Mouse (Mus musculus) liver, adult 2 months (tissue): Measurements from ENCODE around the gene Mitf. TPM values are rescaled to one million over a fixed set of nuclear protein-coding genes. Genes with fewer than 3 reads are reported as not detected.

Experiments used
- DNase-seq: peaks from one replicate; pipeline ENCODE4 v3.0.0-alpha.2; 2011; ENCODE audit warnings: low read depth, low spot score; ENCODE audit errors: extremely low read depth
- H3K27ac ChIP-seq: fragments of 200-500 bp; replicated peaks from 2 replicates; pipeline ENCODE4 v1.5.1; 2012; ENCODE audit warnings: low read depth, mild to moderate bottlenecking, control low read depth, inconsistent platforms, low read length; ENCODE audit not compliant: insufficient read depth
- H3K27me3 ChIP-seq: fragments of 200-500 bp; 2 replicates; pipeline ENCODE4 v1.6.1; 2012; ENCODE audit warnings: mild to moderate bottlenecking, moderate library complexity, low read length, inconsistent platforms; ENCODE audit not compliant: control insufficient read depth, insufficient read depth
- H3K36me3 ChIP-seq: fragments of 200-500 bp; 2 replicates; pipeline ENCODE4 v1.6.1; 2012; ENCODE audit warnings: low read length, inconsistent platforms; ENCODE audit not compliant: control insufficient read depth, insufficient read depth
- H3K4me1 ChIP-seq: fragments of 200-500 bp; 2 replicates; pipeline ENCODE4 v1.6.1; 2011; ENCODE audit warnings: low read length; ENCODE audit not compliant: control insufficient read depth, insufficient read depth
- H3K4me3 ChIP-seq: fragments of 200-500 bp; 2 replicates; pipeline ENCODE4 v1.5.1; 2011; ENCODE audit warnings: low read depth, mild to moderate bottlenecking, control low read depth, low read length, moderate library complexity; ENCODE audit not compliant: insufficient read depth
- H3K79me2 ChIP-seq: fragments of 200-500 bp; 2 replicates; pipeline ENCODE4 v1.6.1; 2012; ENCODE audit warnings: inconsistent platforms, mild to moderate bottlenecking, low read length, moderate library complexity; ENCODE audit not compliant: control insufficient read depth, insufficient read depth
- H3K9ac ChIP-seq: fragments of 200-500 bp; 2 replicates; pipeline ENCODE4 v1.6.1; 2012; ENCODE audit warnings: low read depth, mild to moderate bottlenecking, control low read depth, inconsistent platforms, low read length
- CTCF ChIP-seq: fragments of 200-500 bp; IDR thresholded peaks from 2 replicates; pipeline ENCODE4 v1.5.1; 2011; ENCODE audit warnings: low read depth, low read length, control low read depth
- POLR2A ChIP-seq: fragments of 200-500 bp; IDR thresholded peaks from 2 replicates; pipeline ENCODE4 v1.6.1; 2011; ENCODE audit warnings: low read length, control low read depth; ENCODE audit not compliant: insufficient read depth; ENCODE audit errors: extremely low read depth
- WGBS: fragments of 180-500 bp; shearing (Covaris S2); methylation state at CpG from one replicate; pipeline ENCODE4 v1.1.7; 2018; 5-methylcytosine and 5-hydroxymethylcytosine counted together
- polyA plus RNA-seq: library from polyadenylated mRNA; depleted of rRNA; stranded (reverse); fragments of >200 nt; gene quantifications from 2 replicates; pipeline ENCODE4 v1.2.3, GENCODE M21; 2012
- total RNA-seq: library from RNA; depleted of rRNA; stranded (reverse); fragments of >200 nt; gene quantifications from 2 replicates; pipeline ENCODE4 v1.2.3, GENCODE M21; 2014

The Mitf gene
- total and polyA plus RNA-seq, 2 experiments: 1.5 to 2.1 TPM

- no peak for DNase-seq
- H3K27ac ChIP-seq: no peak overlapping the region
- H3K4me1 ChIP-seq: no peaks in the 10 kb centered on the region
- no peaks in the 10 kb centered on the region for H3K36me3 ChIP-seq
- no peak for TF ChIP-seq POLR2A
- no peak for TF ChIP-seq CTCF
- H3K4me3 ChIP-seq: no peak overlapping the region
- no peaks in the 10 kb centered on the region for H3K79me2 ChIP-seq
- H3K27me3 ChIP-seq: no peaks in the 10 kb centered on the region
- no peak overlapping the region for H3K9ac ChIP-seq
Measured at GRCm38 (mm10) chr6:97839568-97839967, 32.7 kb downstream of the Mitf start.

GRCm38 (mm10) chr6:97844112-97844511, 37.3 kb downstream of the Mitf start:
- DNase-seq: no peak
- no peaks in the 10 kb centered on the region for H3K36me3 ChIP-seq
- no peaks in the 10 kb centered on the region for H3K4me1 ChIP-seq
- no peak overlapping the region for H3K27ac ChIP-seq
- H3K9ac ChIP-seq: no peak overlapping the region
- 82% methylated on average over 3 of the region's 3 CpGs for WGBS
- H3K4me3 ChIP-seq: no peak overlapping the region
- no peak for TF ChIP-seq POLR2A
- no peak for TF ChIP-seq CTCF
- H3K27me3 ChIP-seq: no peaks in the 10 kb centered on the region
- no peaks in the 10 kb centered on the region for H3K79me2 ChIP-seq

- H3K9ac ChIP-seq: no peak overlapping the region
- 75% methylated on average over 9 of the region's 9 CpGs for WGBS
- no peak for DNase-seq
Measured at GRCm38 (mm10) chr6:97848191-97848857, 41.5 kb downstream of the Mitf start.

GRCm38 (mm10) chr6:97854236-97854635, 47.4 kb downstream of the Mitf start:
- TF ChIP-seq CTCF: no peak
- no peak for TF ChIP-seq POLR2A
- Histone ChIP-seq H3K27me3 (no peaks in the 10 kb centered on the region), H3K27ac (no peak overlapping the region), H3K4me3 (no peak overlapping the region), H3K4me1 (peaks cover 2% of the 10 kb centered on the region; the same call in 1 of the 2 replicates), H3K79me2 (no peaks in the 10 kb centered on the region), H3K9ac (no peak overlapping the region), H3K36me3 (no peaks in the 10 kb centered on the region)
- no peak for DNase-seq
- WGBS: 97% methylated on average over 2 of the region's 2 CpGs

More at GRCm38 (mm10) chr6:97848191-97848857, 41.5 kb downstream of the Mitf start:
- Histone ChIP-seq H3K4me3 (no peak overlapping the region), H3K27ac (no peak overlapping the region), H3K36me3 (no peaks in the 10 kb centered on the region), H3K79me2 (no peaks in the 10 kb centered on the region), H3K27me3 (no peaks in the 10 kb centered on the region), H3K4me1 (0 out of 2 replicates have a peak, but pooled peaks cover 2% of the 10 kb centered on the region)
- no peak for TF ChIP-seq CTCF
- no peak for TF ChIP-seq POLR2A

GRCm38 (mm10) chr6:97855420-97856170, 48.7 kb downstream of the Mitf start:
- WGBS: 82% methylated on average over 8 of the region's 8 CpGs
- H3K27me3 ChIP-seq: no peaks in the 10 kb centered on the region
- TF ChIP-seq CTCF: no peak
- no peak for TF ChIP-seq POLR2A
- no peak for DNase-seq
- H3K4me3 ChIP-seq: no peak overlapping the region
- no peak overlapping the region for H3K9ac ChIP-seq
- no peaks in the 10 kb centered on the region; the same call in 1 of the 2 replicates for H3K79me2 ChIP-seq
- H3K27ac ChIP-seq: no peak overlapping the region
- no peaks in the 10 kb centered on the region for H3K36me3 ChIP-seq
- H3K4me1 ChIP-seq: peaks cover 2% of the 10 kb centered on the region; the same call in 1 of the 2 replicates
